Mouse (Mus musculus) retina, postnatal 1 day (tissue): ENCODE data around the gene A1bg.

ENCODE experiments used
- DNase-seq: peaks from one replicate; pipeline ENCODE4 v3.0.0-alpha.2; 2012

A1bg gene

DNA sequence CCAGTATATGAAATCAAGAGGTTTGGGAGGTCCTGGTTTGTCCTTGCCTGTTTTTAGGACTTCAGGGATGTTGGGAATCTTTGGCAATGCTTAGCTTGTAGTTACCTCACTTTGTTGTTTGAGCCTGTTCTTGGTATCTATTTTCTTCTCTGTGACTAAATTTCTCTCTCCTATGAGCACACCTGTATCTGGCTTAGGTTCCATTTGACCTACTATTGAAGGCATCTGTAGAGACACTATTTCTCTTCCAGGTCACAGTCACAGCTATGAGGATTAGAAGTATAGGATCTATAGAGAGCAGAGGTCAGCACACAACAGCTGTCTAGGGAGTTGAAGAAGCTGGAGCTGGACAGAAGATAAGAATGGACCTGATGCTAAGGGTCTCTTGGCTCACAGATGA lies at the start of gene A1bg:
A1bg (minus strand) TSS at position 101 of the 400 bp plus-strand sequence.
- DNase-seq = no peak

DNA sequence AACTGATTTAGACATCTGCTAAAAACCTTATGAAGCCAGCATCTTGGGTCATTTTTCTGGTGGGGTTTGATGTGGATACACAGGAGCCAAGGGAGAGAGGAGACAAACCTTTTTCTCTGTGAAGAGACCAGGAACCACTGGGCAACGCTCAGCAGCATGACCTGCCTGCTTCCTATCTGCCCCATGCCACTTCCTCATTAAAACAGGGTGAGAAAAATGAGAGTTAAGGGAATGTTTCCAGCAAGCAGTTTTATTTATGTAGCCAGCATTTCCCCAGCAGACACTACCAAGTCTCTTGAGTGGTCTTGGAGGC lies 45.7 kb upstream of the A1bg start:
- DNase-seq = no peak

DNA sequence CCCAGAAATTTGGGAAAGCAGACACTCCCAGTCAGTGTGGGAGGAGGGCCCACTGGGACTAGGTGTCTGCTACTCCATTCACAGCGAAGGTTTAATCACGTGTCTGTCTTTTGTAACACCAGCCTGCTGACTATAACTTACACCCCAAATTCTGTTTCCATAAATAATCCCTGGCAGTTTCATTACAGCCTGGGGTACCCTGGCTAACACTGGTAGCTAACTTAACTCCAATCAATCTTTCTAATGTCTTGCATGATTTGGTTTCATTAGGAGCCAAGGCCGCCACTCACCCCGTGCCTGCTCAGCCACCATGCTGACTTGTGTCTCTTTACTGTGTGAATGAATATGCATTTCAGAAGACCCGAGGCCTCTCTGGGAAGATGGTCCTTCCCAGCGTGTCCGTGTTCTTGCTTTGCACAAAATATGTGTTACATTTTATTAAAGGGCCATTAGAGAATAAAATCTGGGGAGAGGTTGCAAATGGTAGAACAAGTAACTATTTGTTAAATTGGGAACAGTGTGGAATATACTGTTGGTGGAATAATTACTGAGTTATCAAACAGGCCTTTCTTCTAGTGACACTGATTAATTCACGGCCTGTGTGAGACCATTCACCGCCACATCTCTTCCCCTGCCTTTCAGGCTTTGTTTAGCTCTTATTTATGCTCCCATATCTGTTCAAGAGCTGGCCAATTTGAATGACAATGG lies 45.2 kb upstream of the A1bg start:
- DNase-seq = peak; percentile 78

DNA sequence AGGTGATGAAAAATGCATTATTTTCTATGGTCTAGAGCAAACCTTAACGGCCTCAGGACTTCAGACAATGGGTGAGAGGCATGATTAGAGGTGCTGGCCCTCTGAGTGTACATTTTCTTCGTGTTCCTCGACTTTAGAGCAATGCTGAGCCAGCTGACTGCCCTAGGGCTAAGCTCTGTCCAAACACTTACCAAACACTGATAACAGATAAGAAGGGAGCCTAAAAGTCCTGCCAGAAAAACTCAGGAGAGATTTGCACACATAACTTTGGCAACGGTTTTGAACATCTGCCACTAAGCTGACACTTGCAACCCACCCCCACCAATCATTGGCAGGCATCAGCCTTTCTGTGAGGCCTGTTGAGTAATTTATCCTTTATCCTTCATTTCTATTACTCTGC lies 2.9 kb upstream of the A1bg start:
- no peak for DNase-seq

DNA sequence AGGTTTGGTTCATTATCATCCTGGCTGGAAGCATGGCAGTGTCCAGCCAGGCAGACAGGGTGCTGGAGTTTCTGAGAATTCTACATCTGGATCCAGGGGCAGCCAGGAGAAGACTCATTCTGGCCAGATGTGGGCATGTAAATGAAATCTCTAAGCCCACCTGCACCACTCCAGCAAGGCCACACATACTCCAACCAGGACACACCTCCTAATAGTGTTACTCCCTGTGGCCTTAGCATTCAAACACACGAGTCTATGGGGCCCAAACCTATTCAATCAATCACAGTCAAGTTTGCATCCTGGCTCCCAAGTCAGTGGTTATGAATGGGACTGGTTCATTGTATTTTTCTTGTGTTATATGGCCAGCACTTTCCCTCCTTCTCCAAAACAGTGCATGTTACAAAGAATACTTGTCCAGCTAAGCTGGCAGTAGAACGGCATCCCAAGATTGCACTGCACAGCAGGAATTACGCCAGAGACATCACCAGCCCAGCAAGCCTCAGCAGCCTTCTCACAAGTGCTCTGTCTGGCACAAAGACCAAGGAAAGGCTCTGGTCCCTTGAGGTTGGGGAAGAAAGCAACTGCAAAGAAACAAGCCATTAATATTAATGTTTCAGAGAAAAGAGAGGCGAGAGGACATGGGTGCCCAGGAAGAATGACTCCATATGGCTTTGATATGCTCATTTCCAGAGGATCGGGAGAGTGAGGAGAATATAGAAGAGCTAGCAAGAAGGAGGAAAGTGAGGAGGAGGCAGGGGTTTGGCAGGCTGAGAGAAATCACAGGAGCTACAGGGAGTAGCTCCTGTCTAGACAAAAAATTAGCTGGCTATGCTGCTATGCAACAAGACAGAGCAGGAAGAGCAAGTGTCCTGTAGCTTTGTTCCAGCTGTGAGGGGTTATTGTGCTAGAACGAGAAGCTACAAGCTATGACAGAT lies 18.8 kb downstream of the A1bg start:
- no peak for DNase-seq

DNA sequence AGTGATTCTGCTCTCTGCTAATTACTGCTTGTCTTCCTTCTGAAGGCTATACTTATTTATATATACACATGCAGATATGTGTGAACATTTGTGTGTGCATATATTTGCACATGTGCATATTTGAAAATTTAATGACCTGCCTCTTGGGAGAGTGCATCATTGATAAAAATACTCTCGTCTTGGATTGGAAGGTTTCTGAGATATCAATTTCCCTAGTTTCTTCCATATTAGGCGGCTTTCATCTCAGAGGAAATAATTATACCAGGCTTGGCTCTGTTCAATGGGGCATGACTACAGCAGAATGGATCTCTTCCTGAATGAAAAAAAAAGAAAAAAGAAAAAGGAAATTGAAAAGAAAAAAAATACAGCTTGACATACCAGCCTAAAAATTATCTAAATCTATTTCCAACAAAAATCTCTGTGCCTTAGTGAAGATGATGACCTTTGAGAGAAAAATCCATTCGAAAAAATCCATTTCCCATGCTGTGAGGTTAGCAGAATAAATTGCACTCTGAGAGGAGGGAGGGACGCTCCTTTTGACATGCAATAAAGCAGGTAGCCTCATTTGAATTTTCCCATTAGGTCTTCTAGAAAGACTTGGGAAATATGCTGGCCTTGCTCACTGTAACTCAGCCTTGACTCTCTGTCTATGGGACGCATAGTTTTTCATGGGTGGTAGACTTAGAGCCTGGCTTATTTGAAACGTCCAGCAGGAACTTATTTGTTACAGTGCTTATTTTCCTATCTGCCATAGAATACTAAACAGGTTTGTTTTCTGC lies 24.4 kb downstream of the A1bg start:
- DNase-seq = no peak

DNA sequence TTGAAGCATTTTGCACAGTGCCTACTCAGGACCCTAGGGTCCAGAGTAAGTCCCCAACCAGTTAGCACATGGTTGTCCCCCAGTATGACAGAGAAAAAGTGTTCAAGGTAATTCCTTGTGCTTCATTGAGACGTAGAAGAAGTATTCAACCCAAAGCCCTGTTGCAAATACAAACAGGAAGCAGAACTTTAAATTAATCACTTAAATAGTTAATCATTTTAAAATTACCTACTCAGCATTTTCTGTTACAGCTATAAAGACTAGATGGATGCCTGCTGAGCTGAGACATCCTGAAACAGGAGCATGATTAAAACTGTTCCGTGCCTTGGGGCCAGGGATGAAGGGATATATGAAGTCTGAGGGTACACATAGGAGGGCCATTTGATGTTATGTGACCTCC lies 26.8 kb downstream of the A1bg start:
- no peak for DNase-seq

DNA sequence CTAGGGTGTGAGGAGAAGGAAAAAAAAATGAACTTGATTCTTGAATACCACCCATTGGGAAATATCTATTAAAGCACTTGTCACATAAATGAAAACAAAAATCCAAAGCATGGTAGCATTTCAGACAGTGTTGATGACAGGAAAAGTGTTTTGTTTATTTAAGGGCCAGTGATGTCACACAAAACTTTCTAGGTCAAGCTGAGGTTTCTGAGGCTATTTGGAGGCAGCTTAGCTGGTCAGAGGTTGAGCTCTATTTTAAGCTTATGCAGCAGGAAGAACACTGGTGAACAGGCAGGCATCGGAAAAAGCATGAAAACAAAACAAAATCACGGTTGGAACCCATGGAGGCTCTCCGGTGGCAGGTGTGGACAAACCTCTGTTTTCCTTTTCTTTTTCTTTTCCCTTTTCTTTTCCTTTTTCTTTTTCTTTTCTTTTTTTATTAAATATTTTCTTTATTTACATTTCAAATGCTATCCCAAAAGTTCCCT lies 29.8 kb downstream of the A1bg start:
- no peak for DNase-seq

DNA sequence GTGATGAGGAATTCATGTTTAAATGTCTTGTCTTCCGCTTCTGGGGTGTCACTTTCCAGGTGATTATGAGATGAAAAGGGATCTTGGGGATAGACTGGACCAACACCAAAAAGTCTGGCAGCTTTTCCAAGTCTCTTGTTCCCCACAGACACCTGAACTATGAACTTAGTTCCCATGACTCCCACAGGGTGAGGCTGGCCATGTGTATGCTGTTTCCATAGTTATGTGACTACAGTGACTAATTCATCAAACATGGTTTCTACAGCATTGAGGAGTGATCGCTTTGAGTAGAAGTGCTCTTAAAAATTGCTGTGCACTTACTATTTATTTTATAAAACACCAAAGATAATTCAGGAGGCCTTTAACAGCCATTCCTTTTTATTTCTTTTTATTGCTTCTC lies 34.1 kb downstream of the A1bg start:
- no peak for DNase-seq

DNA sequence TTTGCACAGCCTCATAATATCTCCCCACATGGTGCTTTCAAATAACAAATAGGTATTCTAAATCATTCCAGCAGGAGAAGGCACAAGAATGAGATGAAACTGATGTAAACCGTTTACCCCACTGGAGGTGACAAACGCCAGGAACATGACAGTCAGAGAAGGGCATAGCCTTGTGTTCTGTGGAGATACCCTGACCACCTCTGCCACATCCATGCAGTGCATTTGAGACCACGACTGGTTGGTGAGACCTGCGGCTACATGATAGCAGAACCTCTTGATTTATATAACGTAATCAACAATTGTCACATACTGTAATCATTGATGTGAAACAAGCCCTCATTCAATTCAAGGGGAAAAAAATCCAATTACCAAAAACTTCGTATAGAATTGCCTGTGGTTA lies 47.1 kb downstream of the A1bg start:
- DNase-seq = no peak

DNA sequence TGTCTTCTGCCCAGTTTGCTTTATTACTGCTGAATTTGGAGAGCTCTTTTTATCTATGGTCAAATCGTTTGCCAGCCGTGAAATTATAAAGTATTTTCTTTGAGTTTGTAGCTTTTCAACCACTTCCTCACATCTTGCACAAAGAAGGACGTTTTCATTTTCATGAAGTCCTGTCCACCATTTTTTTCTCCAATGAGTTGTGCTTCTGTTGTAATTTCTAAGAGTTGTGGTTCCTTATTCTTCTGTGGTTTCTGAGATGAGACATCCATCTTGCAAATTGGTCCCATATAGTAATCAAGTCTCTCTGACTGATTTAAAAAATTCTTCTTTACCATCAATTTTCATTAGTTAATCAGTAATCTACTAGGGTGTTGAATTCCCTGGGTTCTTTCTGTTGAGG lies 60.4 kb downstream of the A1bg start:
- DNase-seq = no peak

DNA sequence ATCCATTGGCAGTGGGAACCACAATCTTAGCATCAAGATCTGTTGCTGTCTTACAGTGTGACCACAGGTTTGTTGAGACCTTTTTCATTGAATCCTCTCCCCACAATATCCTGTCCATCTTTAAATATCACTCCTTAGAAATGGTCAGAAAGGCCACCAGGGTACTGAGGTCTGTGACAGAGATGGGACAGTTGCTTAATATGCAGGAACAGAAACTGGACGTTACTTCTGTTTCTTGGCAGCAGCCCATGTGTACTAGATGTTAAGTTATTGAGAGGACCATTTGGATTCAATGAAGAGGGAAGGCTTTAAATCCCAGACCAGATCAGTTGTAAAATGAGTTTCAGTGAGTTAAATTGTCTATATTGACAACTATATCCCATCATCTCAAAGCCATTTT lies 67.7 kb downstream of the A1bg start:
- no peak for DNase-seq

DNA sequence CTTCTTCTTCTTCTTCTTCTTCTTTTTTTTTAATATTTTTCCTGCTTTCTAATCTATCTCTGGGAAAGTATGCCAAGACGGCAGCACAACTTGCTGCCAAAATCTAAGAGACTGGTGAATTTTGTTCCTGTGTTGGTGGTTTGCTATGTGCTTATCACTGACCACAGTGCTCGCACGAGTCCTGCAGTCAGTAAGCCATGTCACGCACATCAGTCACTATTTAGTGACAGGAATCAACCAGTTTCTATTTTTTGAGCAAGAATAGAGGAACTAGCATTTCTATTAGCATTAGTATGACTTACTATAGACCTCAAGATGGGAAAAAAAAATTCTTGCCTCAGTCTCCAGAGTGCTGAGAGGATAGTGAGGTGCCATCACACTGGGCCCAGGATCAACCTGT lies 68.7 kb downstream of the A1bg start:
- no peak for DNase-seq

DNA sequence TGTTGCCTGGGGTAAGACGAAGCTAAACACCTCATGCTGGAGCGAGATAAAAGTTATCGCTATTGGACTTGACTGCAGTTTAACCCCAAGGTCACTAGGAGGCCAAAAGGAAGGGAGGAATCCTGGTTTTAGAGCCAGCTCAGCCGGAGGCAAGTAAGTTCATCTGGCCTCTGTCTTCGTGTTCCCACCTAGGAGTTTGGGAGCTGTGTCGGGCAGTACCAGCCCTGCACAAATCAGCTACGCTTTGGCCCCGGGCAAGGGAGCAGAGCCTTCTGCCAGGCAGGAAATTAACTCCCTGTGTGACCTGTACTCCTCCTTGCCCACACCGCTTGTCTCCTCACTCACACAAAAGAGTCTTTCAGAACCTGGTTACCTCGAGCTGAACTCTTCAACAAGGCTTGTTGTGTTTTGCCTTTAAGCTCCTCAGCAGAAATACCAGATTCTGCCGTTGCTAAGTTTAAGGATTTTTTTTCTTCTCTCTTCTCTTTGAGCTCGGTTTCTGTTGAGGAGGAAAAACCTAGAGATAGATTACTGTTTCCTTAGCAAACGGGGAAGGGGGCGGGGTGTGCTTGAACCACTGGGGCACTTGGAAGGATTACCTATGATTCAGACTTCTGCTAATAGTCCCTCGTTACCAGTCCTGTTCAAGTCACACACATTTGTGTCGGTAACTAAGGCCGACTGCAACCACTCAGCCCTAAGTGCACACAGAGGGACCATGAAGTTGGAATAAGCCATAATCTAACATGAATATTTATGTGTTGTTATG lies 69.4 kb downstream of the A1bg start, which contains the start of gene Fam84b:
Fam84b (minus strand) TSS at position 548 of the 769 bp plus-strand sequence.
- peak; percentile 34 for DNase-seq

DNA sequence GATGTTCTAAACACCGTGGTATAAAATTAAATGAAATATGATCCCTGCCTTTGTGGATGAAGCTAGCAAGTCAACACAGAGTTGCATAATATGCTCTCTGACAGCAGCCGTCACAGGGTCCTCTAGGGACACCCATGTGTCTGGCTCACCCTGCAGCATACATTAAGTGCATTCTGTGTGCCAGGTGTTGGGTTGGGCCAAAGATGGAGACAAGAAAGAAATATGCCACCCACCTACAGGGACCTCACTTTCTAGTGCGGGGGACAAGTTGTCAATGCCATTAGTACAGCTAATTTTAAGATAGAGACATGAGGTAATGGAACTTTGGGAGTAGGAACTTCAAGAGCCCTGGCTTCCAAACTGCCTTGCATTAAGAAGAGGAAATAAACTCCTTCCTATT lies 74.2 kb downstream of the A1bg start:
- DNase-seq = no peak
